Mouse (Mus musculus) frontal cortex, postnatal 25 days (tissue): ENCODE data around the gene Ctla4.

Experiments used
- DNase-seq, 2 experiments: peaks; one replicate each; pipeline ENCODE4 v3.0.0; 2022; ENCODE audit warnings: low spot score in 2 of 2

The Ctla4 gene

GRCm38 (mm10) chr1:60920493-60921355, 33.9 kb downstream of the Ctla4 start:
- DNase-seq, result no peak

- DNase-seq, result no peak
Observed at GRCm38 (mm10) chr1:60929036-60929435, 42.2 kb downstream of the Ctla4 start.

GRCm38 (mm10) chr1:60930397-60930796, 43.6 kb downstream of the Ctla4 start:
- DNase-seq, result no peak

- DNase-seq, result peak in 1 of 2 experiments; percentile 13
Observed at GRCm38 (mm10) chr1:60935968-60936581, 49.3 kb downstream of the Ctla4 start.

GRCm38 (mm10) chr1:60936963-60937711, 50.3 kb downstream of the Ctla4 start:
- no peak for DNase-seq

DNA sequence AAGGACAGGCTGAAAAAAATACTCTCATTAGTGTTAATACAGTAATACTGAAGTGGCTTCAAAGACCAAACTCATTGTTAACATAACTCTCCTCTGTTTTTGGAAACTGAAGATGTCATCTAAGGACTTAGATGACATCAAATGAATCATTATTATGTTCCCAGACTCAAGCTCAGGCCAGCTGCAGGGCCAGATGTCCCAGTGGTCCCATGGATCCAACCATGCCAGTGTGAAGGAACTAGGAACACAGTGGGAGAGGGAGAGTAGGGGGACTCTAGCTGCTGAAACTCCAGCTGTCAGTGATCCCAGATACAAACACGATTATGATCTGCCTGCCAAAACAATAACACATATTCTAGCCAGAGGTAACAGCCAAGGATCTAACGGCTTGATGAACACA, 51.5 kb downstream of the Ctla4 start:
- DNase-seq, result no peak

- DNase-seq, result no peak
Observed at GRCm38 (mm10) chr1:60938974-60939373, 52.2 kb downstream of the Ctla4 start.

DNA sequence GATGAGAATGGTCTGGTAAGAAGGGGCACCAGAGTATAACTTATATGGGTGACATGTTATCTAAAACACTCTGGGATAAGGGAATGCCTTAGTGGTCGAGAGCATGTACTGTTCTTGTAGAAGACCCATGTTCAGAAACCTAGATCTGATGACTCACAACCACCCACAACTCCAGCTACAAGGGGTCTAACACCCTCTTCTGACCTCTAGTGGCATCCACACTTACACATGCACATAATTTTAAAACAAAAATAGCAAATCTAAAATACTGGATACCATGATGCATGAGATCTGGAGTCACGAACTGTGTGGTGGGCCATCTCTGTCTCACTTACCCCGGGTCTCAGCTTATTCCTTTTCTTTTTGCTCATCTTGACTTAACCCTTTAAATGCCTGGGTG, 53.2 kb downstream of the Ctla4 start:
- DNase-seq, result no peak

DNA sequence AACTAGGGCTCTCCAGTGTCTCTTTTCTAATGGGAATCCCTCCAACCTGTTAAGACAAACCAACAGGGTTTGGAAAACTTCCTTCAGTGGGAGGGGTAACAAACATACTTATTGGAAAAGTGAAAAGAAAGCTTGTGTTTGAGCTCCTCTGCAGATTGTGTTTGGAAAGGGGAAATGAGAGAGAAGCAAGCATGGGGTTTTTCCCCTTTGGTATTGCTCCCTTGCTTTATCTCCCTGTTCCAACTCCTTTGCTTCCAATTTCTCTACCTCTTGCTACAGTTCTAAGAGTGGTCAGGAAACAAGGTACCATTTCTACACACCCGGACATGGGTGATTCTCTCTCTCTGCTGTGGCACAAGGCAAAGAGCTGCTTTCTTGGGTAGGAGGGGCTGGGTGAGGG, 53.8 kb downstream of the Ctla4 start:
- DNase-seq, result no peak

DNA sequence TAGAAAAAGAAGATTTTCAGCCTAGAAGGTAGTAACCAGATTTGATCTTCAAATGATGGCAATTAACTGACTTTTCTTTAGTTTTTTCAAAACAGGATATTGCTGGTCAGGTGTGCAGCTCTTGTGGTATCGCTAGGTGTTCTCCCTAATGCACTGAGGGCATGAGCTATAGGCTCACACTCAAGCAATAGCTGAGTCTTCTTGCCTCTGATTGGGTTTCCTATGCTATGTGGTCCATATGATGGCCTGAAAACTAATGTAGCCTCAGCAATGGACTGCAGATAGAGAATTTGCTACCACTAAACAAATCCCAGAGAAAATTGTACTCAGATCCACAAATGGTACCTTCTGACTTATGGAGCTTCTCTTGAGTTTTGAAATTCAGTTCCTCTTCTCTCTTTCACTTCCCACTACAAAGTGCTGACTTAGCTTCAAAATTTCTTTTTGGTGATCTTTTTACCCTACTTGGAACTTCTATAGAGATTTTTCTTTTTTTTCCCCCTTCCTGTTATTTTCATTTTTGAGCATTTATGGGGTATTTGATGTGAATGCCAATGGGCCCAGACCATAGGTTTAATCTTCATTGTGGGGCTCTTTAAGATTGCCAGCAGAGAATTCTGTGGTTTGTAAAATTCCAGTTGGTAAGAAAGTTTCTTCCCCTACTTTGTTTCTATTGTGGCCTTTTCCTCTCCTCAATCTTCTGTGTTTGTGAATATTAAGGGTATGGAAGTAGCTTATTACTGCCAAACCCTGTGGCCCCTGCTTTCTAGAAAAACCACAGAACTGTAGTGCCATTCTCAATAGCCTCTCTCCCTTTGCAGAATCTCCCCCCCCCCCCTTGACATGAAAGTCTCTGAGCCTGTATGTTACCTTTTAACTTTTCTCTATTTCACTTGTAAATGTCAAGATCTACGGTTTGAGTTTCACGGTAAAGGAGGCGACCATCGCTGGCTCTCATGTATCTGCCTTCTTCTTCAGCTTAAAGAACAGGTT, 54.6 kb downstream of the Ctla4 start:
- no peak for DNase-seq

GRCm38 (mm10) chr1:60942921-60943320, 56.1 kb downstream of the Ctla4 start:
- no peak for DNase-seq

GRCm38 (mm10) chr1:60945633-60946401, 59.0 kb downstream of the Ctla4 start:
- DNase-seq, result no peak

DNA sequence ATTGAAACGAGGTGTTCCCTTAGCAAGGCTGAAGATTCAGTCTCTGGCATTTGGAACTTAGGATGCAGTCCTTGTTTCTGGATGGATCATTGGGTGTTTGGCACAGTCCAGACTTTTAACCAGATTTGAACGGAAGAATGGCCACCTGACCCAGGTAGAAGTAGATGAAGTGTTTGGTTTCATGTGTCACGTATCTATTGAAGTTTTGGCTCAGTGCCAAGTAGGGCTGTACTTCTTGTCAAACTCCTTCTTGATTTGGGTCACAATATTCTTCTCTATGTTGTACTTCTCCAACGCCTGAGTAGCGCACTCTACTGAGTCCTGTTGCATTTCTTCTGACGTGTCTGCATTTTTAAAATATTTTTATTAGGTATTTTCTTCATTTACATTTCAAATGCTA, 61.3 kb downstream of the Ctla4 start:
- no peak for DNase-seq

DNA sequence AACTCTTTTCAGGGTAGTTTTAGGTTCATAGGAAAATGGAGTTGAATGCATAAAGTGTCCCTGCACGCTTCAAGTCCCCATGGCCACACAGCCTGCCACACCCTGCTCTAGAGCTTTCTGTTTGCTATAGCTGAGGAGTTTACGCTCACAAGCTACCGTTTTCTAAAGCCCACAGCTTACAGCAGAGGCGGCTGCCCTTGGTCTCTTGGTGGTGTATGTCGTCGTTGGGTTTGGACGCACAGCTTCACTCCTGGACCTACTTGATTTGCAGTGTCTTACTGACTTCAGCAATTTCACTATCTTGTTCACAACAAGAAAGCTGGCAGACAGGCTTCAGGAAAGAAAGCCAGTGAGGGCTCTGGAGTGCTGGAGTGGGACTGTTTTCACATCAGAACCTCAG, 66.2 kb downstream of the Ctla4 start:
- DNase-seq, result no peak

DNA sequence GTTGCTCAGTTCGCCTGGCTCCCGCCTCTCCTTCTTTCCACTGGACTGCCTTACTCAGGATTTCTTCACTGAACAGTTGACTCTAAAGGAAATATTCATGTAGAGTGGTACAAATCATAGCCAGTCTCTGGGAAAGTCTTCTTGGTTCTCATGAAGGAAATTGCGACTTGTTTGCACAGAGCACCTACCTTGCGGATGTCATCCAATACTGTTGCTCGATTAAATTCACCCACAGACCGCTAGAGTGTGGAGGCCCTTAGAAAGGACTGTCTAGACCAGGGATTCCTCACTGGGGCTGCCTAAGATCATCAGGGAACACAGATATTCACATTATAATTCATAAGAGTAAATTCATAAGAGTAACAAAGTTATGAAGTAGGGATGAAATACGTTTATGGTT, 66.9 kb downstream of the Ctla4 start:
- no peak for DNase-seq

DNA sequence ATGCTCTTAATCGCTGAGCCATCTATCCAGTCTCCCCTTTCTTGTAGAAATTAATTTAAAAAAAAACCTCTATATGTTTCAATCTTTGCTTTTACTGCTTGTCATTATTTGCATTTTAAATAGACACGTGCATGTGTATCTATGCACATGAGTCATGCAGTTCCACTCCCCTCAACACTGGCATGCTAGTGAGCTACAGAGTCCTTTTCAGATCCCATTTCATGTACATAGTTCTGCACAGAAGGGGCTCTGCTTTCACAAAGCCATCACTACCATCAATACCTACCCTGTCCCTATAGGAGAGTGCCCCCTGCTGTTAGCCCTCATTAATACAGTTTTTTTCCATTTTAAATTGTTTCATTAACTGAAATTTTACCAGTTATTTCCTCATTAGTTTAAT, 68.0 kb downstream of the Ctla4 start:
- no peak for DNase-seq

DNA sequence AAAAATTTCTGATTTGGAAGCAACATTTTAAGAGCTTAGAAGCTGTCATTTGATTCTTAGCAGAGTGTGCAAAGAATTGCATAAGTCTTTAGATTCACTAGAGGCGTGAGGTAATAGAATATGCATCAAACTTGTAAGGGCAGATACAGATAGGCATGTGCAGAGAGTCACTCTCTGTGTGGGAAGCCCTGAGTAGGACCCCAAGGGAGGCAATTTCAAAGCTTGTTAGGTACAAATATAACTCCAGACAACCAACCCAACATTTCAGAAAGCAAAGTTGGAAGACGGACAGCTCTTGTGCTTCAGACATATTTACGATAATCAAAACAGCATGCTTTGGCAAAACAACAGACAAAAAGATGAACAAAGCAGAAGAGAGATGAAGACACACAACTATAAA, 68.4 kb downstream of the Ctla4 start:
- no peak for DNase-seq

DNA sequence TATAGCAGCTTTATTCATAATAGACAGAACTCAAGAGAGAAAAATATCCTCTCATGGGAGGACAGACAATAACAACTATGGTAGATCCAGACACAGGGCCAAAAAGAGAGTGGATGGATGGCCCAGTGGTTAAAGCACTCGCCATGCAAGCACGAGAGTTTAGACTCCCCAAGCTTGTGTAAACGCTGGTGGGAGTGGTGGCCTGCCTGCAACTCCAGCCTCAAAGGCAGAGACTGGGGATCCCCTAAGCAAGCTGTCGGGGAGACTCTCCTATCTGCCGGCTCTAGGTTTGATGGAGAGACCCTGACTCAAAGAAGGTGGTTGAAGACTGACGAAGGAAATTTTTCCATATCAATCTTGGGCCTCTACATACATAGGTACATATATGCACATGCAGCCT, 69.4 kb downstream of the Ctla4 start:
- no peak for DNase-seq

DNA sequence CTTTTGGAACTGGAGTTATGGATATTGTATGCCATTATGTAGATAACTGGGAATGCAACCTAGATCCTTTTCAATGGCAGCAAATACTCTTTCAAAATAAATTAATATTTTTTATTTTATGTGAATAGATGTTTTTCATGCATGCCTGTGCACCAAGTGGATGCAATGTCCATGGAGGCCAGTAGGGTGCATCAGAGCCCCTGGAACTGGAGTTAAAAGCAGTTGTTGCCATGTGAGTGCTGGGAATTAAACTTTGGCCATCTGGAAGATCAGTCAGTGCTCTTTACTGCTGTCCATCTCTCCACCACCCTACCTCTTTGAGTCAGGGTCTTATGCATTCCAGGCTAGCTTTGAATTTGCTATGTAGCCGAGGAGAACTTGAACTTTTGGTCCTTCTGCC, 71.5 kb downstream of the Ctla4 start:
- no peak for DNase-seq

DNA sequence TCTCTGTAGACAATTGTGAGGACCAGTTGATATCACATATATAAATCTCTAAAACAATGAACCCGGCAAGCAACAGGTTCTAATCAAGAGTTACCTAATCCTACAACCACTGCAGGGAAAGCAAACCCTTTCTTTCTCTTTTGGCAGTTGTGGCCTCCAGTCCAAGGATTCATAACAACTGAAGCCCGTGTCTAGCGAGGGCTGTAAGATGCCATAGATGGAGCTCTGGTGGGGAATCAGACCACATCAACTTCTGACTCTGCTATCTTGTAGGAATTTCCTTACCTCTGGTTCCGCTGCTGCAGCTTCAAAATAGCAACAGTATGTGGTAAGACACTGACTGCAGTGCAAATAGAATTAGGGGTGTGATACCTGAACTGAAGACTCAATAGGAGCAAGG, 72.4 kb downstream of the Ctla4 start:
- DNase-seq, result no peak

DNA sequence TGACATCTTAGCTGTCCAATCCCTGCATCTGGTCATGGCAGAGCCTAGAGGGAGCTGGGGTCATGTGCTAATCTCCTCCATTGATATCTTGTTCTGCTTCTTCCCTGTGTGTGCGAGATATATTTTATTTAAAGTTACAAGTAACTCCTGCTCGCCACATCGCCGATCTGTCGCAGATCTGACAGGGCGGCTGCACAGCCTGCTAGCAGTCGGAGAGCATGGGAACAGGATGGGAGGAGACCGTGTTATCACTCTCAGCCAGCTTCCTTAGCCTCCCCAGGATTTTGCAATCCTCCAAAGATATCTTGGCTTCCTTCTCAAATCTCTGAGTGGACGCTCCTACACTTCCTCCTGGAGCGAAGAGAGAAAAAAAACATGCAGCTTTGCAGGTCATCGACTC, 73.7 kb downstream of the Ctla4 start:
- DNase-seq, result no peak
